Mouse (Mus musculus) megakaryocyte-erythroid progenitor cell, adult 5-6 weeks (primary cell): ENCODE measurements around the gene Pdhx. TPM values are rescaled to one million over a fixed set of nuclear protein-coding genes. Genes with fewer than 3 reads are reported as not detected.

Source experiments
- total RNA-seq, 2 experiments: library from RNA; stranded (forward) in 1 of 2; stranded (reverse) in 1 of 2; fragments of 200-1000, 215-1000 nt in 1 of 2; fragments of >200 nt in 1 of 2; fragmentation: Nextera tagmentation in 1 of 2; gene quantifications; 2 replicates each; pipeline ENCODE4 v1.2.3; 2014 to 2017

The Pdhx gene
- total RNA-seq, 2 experiments from 2014 or later = 17.9 to 30.6 TPM

Other genes with a start within 250 kb of the Pdhx start
- gene Cd44, start 171.8 kb downstream of the Pdhx start, total RNA-seq (2014; fragmentation: Nextera tagmentation) = 111 and 112 TPM in 2 replicates
- gene Cd44, start 171.8 kb downstream of the Pdhx start, total RNA-seq (2017) = 124 and 143 TPM in 2 replicates
- gene Apip, start 162 bp upstream of the Pdhx start, total RNA-seq (2014; fragmentation: Nextera tagmentation) = 61.8 and 85.4 TPM in 2 replicates
- 30.3 and 56.7 TPM in 2 replicates for gene Apip, start 162 bp upstream of the Pdhx start, total RNA-seq (2017)
- not detected in 2 replicates for gene Ehf, start 229.8 kb upstream of the Pdhx start, total RNA-seq (2014; fragmentation: Nextera tagmentation)
- gene Ehf, start 229.8 kb upstream of the Pdhx start, total RNA-seq (2017) = not detected in 2 replicates